In genomic region chr11:116433356-116434286, GRCm38 (mm10) we compare ENCODE assay signal across 7 mouse cellular contexts. TPM values are rescaled to one million over a fixed set of nuclear protein-coding genes. Genes with fewer than 3 reads are reported as not detected.
A peak's percentile ranks its signal among the peaks of the same experiment; 100 is the strongest.
DNase-seq lines count a peak whose midpoint lies in the region; ATAC-seq and TF ChIP-seq lines count a peak whose summit lies in the region.

Gene Ubald2, plus strand, starts transcription at chr11:116434094.

- intact Hi-C loops in left cerebral cortex, postnatal 4 days (cut with DNase I): no loop called here

- H3K27me3 ChIP-seq in embryonic facial prominence, embryonic 10.5 days (replicated peaks; ENCODE audit: low read depth, poor library complexity, severe bottlenecking): peaks cover 13% of the 10 kb centered on the region; the same call in 1 of the 2 replicates
- H3K27me3 ChIP-seq in intestine, postnatal 0 days (replicated peaks; ENCODE audit: control insufficient read depth, insufficient read depth, low read length): no peaks in the 10 kb centered on the region
- H3K27me3 ChIP-seq in midbrain, embryonic 12.5 days: peaks cover 11% of the 10 kb centered on the region; the same call in 1 of the 2 replicates
- H3K27me3 ChIP-seq in small intestine, adult 2 months (ENCODE audit: control insufficient read depth, insufficient read depth, low read length): no peaks in the 10 kb centered on the region

- H3K4me3 ChIP-seq in embryonic facial prominence, embryonic 10.5 days: peak within 1 kb of the TSS; percentile 98
- peak within 1 kb of the TSS; percentile 76 for H3K4me3 ChIP-seq in intestine, postnatal 0 days (ENCODE audit: low read depth, low read length)
- H3K4me3 ChIP-seq in midbrain, embryonic 12.5 days: peak within 1 kb of the TSS; percentile 96
- peak within 1 kb of the TSS; percentile 90 for H3K4me3 ChIP-seq in small intestine, adult 2 months (ENCODE audit: low read depth, low read length)

- H3K9me3 ChIP-seq in embryonic facial prominence, embryonic 10.5 days: no peaks in the 10 kb centered on the region
- no peaks in the 10 kb centered on the region for H3K9me3 ChIP-seq in intestine, postnatal 0 days (ENCODE audit: control insufficient read depth)
- H3K9me3 ChIP-seq in midbrain, embryonic 12.5 days: no peaks in the 10 kb centered on the region

- peak within 1 kb of the TSS; percentile 79 for H3K9ac ChIP-seq in intestine, postnatal 0 days (ENCODE audit: low read depth, low read length)
- H3K9ac ChIP-seq in midbrain, embryonic 12.5 days (replicated peaks): peak within 1 kb of the TSS; percentile 99

- H3K4me1 ChIP-seq in embryonic facial prominence, embryonic 10.5 days: peaks cover 59% of the 10 kb centered on the region
- H3K4me1 ChIP-seq in intestine, postnatal 0 days (replicated peaks; ENCODE audit: control insufficient read depth, insufficient read depth, low read length): peaks cover 10% of the 10 kb centered on the region
- H3K4me1 ChIP-seq in midbrain, embryonic 12.5 days: peaks cover 35% of the 10 kb centered on the region
- peaks cover 32% of the 10 kb centered on the region for H3K4me1 ChIP-seq in small intestine, adult 2 months (ENCODE audit: control insufficient read depth, insufficient read depth, insufficient read length, low read length)

- peak; percentile 79 for ATAC-seq in intestine, postnatal 0 days
- peak; percentile 98 for ATAC-seq in midbrain, embryonic 12.5 days (ENCODE audit: low FRiP score, low read depth)

- peak within 1 kb of the TSS; percentile 98 for H3K27ac ChIP-seq in embryonic facial prominence, embryonic 10.5 days (replicated peaks)
- H3K27ac ChIP-seq in intestine, postnatal 0 days (ENCODE audit: low read depth, low read length): peak within 1 kb of the TSS; percentile 96
- peak within 1 kb of the TSS; percentile 93 for H3K27ac ChIP-seq in midbrain, embryonic 12.5 days (replicated peaks)
- peak within 1 kb of the TSS; percentile 99 for H3K27ac ChIP-seq in small intestine, adult 2 months (ENCODE audit: insufficient read depth, low read depth, low read length)

- 0 out of 2 replicates have a peak, but pooled peaks have one; percentile 24 for TF ChIP-seq POLR2A in small intestine, adult 2 months (IDR thresholded peaks at IDR 0.05; ENCODE audit: low read depth, low read length)

- H3K4me2 ChIP-seq in intestine, postnatal 0 days (replicated peaks; ENCODE audit: low read depth): peak within 1 kb of the TSS; percentile 72
- H3K4me2 ChIP-seq in midbrain, embryonic 12.5 days (replicated peaks): peak within 1 kb of the TSS; percentile 89

- peak; percentile 99 for DNase-seq in adrenal gland, postnatal 10 days
- DNase-seq in embryonic facial prominence, embryonic 10.5 days (ENCODE audit: low spot score): peak; percentile 100
- peak; percentile 99 for DNase-seq in gonadal fat pad, adult 2 months (ENCODE audit: low read depth)
- DNase-seq in left cerebral cortex, postnatal 4 days: peak; percentile 100

- WGBS in embryonic facial prominence, embryonic 10.5 days: 1% methylated on average over 66 of the region's 66 CpGs
- 2% methylated on average over 60 of the region's 66 CpGs for WGBS in intestine, postnatal 0 days
- WGBS in midbrain, embryonic 12.5 days: 3% methylated on average over 62 of the region's 66 CpGs
- WGBS in small intestine, adult 2 months: 2% methylated on average over 66 of the region's 66 CpGs

- no peak for TF ChIP-seq CTCF in intestine, postnatal 0 days (IDR thresholded peaks at IDR 0.05; ENCODE audit: low read depth)
- no peak for TF ChIP-seq CTCF in small intestine, adult 2 months (IDR thresholded peaks at IDR 0.05; ENCODE audit: extremely low read depth, insufficient read length, insufficient replicate concordance, low read depth, low read length)

- H3K36me3 ChIP-seq in embryonic facial prominence, embryonic 10.5 days (replicated peaks): peaks cover 30% of the 10 kb centered on the region
- peaks cover 13% of the 10 kb centered on the region for H3K36me3 ChIP-seq in intestine, postnatal 0 days (ENCODE audit: control insufficient read depth, insufficient read depth)
- H3K36me3 ChIP-seq in midbrain, embryonic 12.5 days: peaks cover 22% of the 10 kb centered on the region
- peaks cover 20% of the 10 kb centered on the region for H3K36me3 ChIP-seq in small intestine, adult 2 months (ENCODE audit: control insufficient read depth, insufficient read depth, low read length)

RNA-seq across cellular contexts. Expression of gene Ubald2, which starts in this region (rescaled TPM):
- total RNA-seq in adrenal gland, postnatal 10 days (2021): 10 to 100 TPM; 47.9 to 51.1 TPM
- 43.7 and 46.4 TPM in 2 replicates for polyA plus RNA-seq in embryonic facial prominence, embryonic 10.5 days (2016; fragmentation: Nextera tagmentation; extraction: Ambion mirVana)
- polyA plus RNA-seq in gonadal fat pad, adult 2 months (2012; rRNA removed): 110 and 127 TPM in 2 replicates
- polyA plus RNA-seq in intestine, postnatal 0 days (2015; fragmentation: Nextera tagmentation; extraction: Ambion mirVana): 60.2 and 60.6 TPM in 2 replicates
- 10 to 100 TPM; 43.3 to 45.8 TPM for total RNA-seq in left cerebral cortex, postnatal 4 days (2021)
- 47.7 and 52.5 TPM in 2 replicates for polyA plus RNA-seq in midbrain, embryonic 12.5 days (2016; fragmentation: Nextera tagmentation; extraction: Ambion mirVana)
- polyA plus RNA-seq in small intestine, adult 2 months (2012; rRNA removed): 192 and 574 TPM in 2 replicates

Comparison
In these comparisons a context has a peak if more than half of its experiments do, and no peak if none do; other contexts are left out.
1. Peak in every context shown above with its lines: DNase-seq, ATAC-seq, H3K4me3 ChIP-seq and H3K27ac ChIP-seq.